Mouse (Mus musculus) c-Kit-positive CD71-negative TER-119-negative erythroid progenitor cells, embryonic 14.5 days (primary cell): ENCODE measurements at regions not wholly inside any gene's neighbourhood (a gene's known extent, or its start where the extent isn't known, plus 50 kb on each side); places are given as distances from the start of the nearest gene placed in this dataset.

Experiments
- DNase-seq: peaks from one replicate; pipeline ENCODE4 v3.0.0-alpha.2; 2013; ENCODE audit warnings: low read depth

- DNase-seq: peak; percentile 1
These were observed 146.1 kb upstream of the Il1rapl2 start for GRCm38 (mm10) chrX:137424259-137424658.
